Mouse (Mus musculus) G1E (cell line): Measurements from ENCODE around the gene Tmem202. TPM values are rescaled to one million over a fixed set of nuclear protein-coding genes. Genes with fewer than 3 reads are reported as not detected.

Experiments
- ATAC-seq: 2 replicates; pipeline ENCODE4 v1.8.0; 2016; ENCODE audit warnings: mild to moderate bottlenecking; ENCODE audit not compliant: insufficient number of reproducible peaks, poor library complexity, low FRiP score, severe bottlenecking; ENCODE audit errors: extremely low read depth
- DNase-seq: peaks from one replicate; pipeline ENCODE4 v3.0.0; 2012; ENCODE audit warnings: low spot score
- H3K27me3 ChIP-seq: 2 replicates; pipeline ENCODE4 v1.6.1; 2012; ENCODE audit warnings: mild to moderate bottlenecking, low read length, inconsistent platforms; ENCODE audit not compliant: insufficient read depth
- H3K36me3 ChIP-seq: replicated peaks from 2 replicates; pipeline ENCODE3; 2012; ENCODE audit warnings: mild to moderate bottlenecking, inconsistent platforms
- H3K4me1 ChIP-seq: 2 replicates; pipeline ENCODE4 v1.6.1; 2012; ENCODE audit warnings: low read depth, low read length, inconsistent platforms, mixed read lengths; ENCODE audit not compliant: insufficient read depth
- H3K4me3 ChIP-seq: 2 replicates; pipeline ENCODE4 v1.5.1; 2012; ENCODE audit warnings: low read depth, mild to moderate bottlenecking, inconsistent platforms, low read length, moderate library complexity, mixed read lengths
- H3K9me3 ChIP-seq: replicated peaks from 2 replicates; pipeline ENCODE4 v1.6.1; 2012; ENCODE audit warnings: inconsistent platforms
- CTCF ChIP-seq: IDR thresholded peaks from 2 replicates; pipeline ENCODE4 v1.5.1; 2012; ENCODE audit warnings: low read depth, low read length, inconsistent platforms, mixed read lengths
- GATA1 ChIP-seq: IDR thresholded peaks from 2 replicates; pipeline ENCODE4 v1.6.1; 2012; ENCODE audit warnings: borderline replicate concordance, low read length, inconsistent platforms, mixed read lengths
- GATA2 ChIP-seq: IDR thresholded peaks from 2 replicates; pipeline ENCODE4 v1.6.1; 2012; ENCODE audit warnings: low read depth, low read length, inconsistent platforms, borderline replicate concordance
- POLR2AphosphoS5 ChIP-seq: IDR thresholded peaks from 2 replicates; pipeline ENCODE4 v1.6.1; 2012; ENCODE audit warnings: low read depth, low read length, inconsistent platforms; ENCODE audit not compliant: insufficient replicate concordance
- TAL1 ChIP-seq: conservative IDR thresholded peaks from 2 replicates; pipeline ENCODE4 v1.6.1; 2012; ENCODE audit warnings: low read depth, low read length, inconsistent platforms, mixed read lengths
- polyA plus RNA-seq: library from polyadenylated mRNA; stranded (reverse); fragments of >175 nt; gene quantifications from 2 replicates; pipeline ENCODE4 v1.2.3, GENCODE M21; 2012
- total RNA-seq, 2 experiments: library from RNA; stranded (forward) in 1 of 2; stranded (reverse) in 1 of 2; fragments of 200-1000 nt in 1 of 2; fragments of >200 nt in 1 of 2; fragmentation: Nextera tagmentation in 1 of 2; gene quantifications; 2 replicates each; pipeline ENCODE4 v1.2.3; 2014 to 2017

Gene Tmem202
- total RNA-seq (2014; fragmentation: Nextera tagmentation) (not detected in 2 replicates), total RNA-seq (2017) (not detected in 2 replicates), polyA plus RNA-seq (not detected in 2 replicates)

- no peaks in the 10 kb centered on the region; the same call in 1 of the 2 replicates for H3K4me1 ChIP-seq
- DNase-seq, result no peak
These were observed at the start of gene Tmem202, which contains the start of gene Hexa for GRCm38 (mm10) chr9:59539441-59540137. TSS of gene Tmem202 (minus strand) at chr9:59539847. TSS of gene Hexa (plus strand) at chr9:59539540.

GRCm38 (mm10) chr9:59588710-59589671, 49.3 kb upstream of the Tmem202 start:
- Histone ChIP-seq H3K27me3 (peaks cover 40% of the 10 kb centered on the region), H3K4me3 (no peak overlapping the region), H3K4me1 (0 out of 2 replicates have a peak, but pooled peaks cover 4% of the 10 kb centered on the region), H3K9me3 (no peaks in the 10 kb centered on the region), H3K36me3 (no peaks in the 10 kb centered on the region)
- TF ChIP-seq GATA2 (no peak), POLR2AphosphoS5 (no peak), GATA1 (no peak), CTCF (no peak), TAL1 (no peak)
- ATAC-seq (no peak), DNase-seq (no peak)

More at GRCm38 (mm10) chr9:59539441-59540137, at the start of gene Tmem202, which contains the start of gene Hexa:
- no peak for TF ChIP-seq TAL1
- no peak for TF ChIP-seq POLR2AphosphoS5
- no peak for TF ChIP-seq CTCF
- TF ChIP-seq GATA1, result no peak
- no peak for TF ChIP-seq GATA2
- peaks cover 33% of the 10 kb centered on the region for H3K27me3 ChIP-seq
- H3K4me3 ChIP-seq, result no peak within 1 kb of the TSS
- no peak for ATAC-seq
- no peaks in the 10 kb centered on the region for H3K9me3 ChIP-seq
- no peaks in the 10 kb centered on the region for H3K36me3 ChIP-seq

GRCm38 (mm10) chr9:59588252-59588651, 48.6 kb upstream of the Tmem202 start:
- no peak for TF ChIP-seq GATA2
- TF ChIP-seq GATA1, result no peak
- no peak for TF ChIP-seq CTCF
- no peak for TF ChIP-seq POLR2AphosphoS5
- TF ChIP-seq TAL1, result no peak
- no peaks in the 10 kb centered on the region for H3K9me3 ChIP-seq
- no peak for ATAC-seq
- no peak for DNase-seq
- H3K4me3 ChIP-seq, result no peak overlapping the region
- H3K36me3 ChIP-seq, result no peaks in the 10 kb centered on the region
- peaks cover 44% of the 10 kb centered on the region for H3K27me3 ChIP-seq
- 0 out of 2 replicates have a peak, but pooled peaks cover 4% of the 10 kb centered on the region for H3K4me1 ChIP-seq

- H3K4me1 ChIP-seq, result 0 out of 2 replicates have a peak, but pooled peaks cover 4% of the 10 kb centered on the region
- no peaks in the 10 kb centered on the region for H3K36me3 ChIP-seq
- H3K9me3 ChIP-seq, result no peaks in the 10 kb centered on the region
- peaks cover 42% of the 10 kb centered on the region for H3K27me3 ChIP-seq
- ATAC-seq (no peak), DNase-seq (peak; percentile 34)
- TF ChIP-seq CTCF (peak; percentile 38; the same call in 1 of the 2 replicates), POLR2AphosphoS5 (no peak), GATA2 (no peak), GATA1 (no peak), TAL1 (no peak)
- H3K4me3 ChIP-seq, result no peak overlapping the region
These were observed 45.2 kb upstream of the Tmem202 start for GRCm38 (mm10) chr9:59584871-59585308.

- peak overlapping the region; percentile 61; the same call in 1 of the 2 replicates for H3K4me3 ChIP-seq
- no peak for DNase-seq
- H3K36me3 ChIP-seq, result no peaks in the 10 kb centered on the region
- TF ChIP-seq TAL1 (no peak), GATA1 (no peak)
- peaks cover 9% of the 10 kb centered on the region; the same call in 1 of the 2 replicates for H3K9me3 ChIP-seq
- peaks cover 9% of the 10 kb centered on the region; the same call in 1 of the 2 replicates for H3K4me1 ChIP-seq
- ATAC-seq, result no peak
- peaks cover 19% of the 10 kb centered on the region for H3K27me3 ChIP-seq
These were observed 38.8 kb upstream of the Tmem202 start for GRCm38 (mm10) chr9:59578505-59578867.

GRCm38 (mm10) chr9:59577844-59578504, 38.3 kb upstream of the Tmem202 start, which contains the start of gene Celf6:
TSS of gene Celf6 (plus strand) at chr9:59577917.
- peaks cover 9% of the 10 kb centered on the region; the same call in 1 of the 2 replicates for H3K4me1 ChIP-seq
- ATAC-seq (peak; percentile 54; the same call in 1 of the 2 replicates), DNase-seq (peak; percentile 52)
- no peaks in the 10 kb centered on the region for H3K36me3 ChIP-seq
- TF ChIP-seq POLR2AphosphoS5, result no peak
- TF ChIP-seq TAL1, result no peak
- peaks cover 17% of the 10 kb centered on the region for H3K27me3 ChIP-seq
- H3K4me3 ChIP-seq, result peak within 1 kb of the TSS; percentile 61; the same call in 1 of the 2 replicates
- H3K9me3 ChIP-seq, result peaks cover 9% of the 10 kb centered on the region; the same call in 1 of the 2 replicates
